Mouse (Mus musculus) embryo, embryonic 11 days (tissue): Measurements from ENCODE around the gene Nynrin.
A peak's percentile ranks its signal among the peaks of the same experiment; 100 is the strongest.

Experiments used
- DNase-seq: peaks from one replicate; pipeline ENCODE4 v3.0.0-alpha.2; 2015

The Nynrin gene

GRCm38 (mm10) chr14:55842794-55843193, 11.0 kb upstream of the Nynrin start:
- no peak for DNase-seq

DNA sequence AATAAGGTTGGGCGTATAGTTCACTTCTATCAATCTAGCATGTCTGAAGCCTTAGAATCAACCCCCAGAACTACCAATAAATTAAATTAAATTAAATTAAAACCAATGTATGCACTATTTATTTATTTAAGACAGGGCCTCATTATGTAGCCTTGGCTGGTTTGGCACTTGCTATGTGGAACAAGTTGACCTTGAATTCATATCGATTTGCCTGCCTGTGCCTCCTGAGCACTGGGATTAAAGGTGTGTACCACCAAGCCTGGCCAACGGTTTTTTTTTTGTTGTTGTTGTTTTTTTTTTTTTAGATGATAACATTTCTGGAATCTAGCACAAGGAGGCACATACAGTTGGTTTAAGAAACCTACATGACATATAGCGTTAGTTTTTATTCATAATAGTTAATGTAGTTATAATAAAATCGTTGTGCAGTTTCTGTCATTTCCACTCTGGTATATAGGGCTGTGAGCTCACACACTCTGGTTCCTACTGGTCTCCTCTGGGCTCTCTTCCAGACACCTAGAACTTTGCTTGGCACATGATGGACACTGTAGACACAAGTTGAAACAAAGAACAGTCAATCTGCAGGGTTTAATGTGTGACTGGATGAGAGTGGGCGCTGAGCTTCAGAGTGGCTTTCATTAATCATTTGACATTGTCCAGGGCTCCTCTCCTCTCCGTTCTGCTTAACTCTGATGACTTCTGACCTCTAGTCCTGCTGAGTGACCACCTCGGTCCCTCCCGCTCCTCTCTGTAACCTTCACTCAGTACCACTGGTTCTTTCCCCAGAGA, 8.1 kb upstream of the Nynrin start:
- DNase-seq, result no peak

GRCm38 (mm10) chr14:55850885-55851284, 2.9 kb upstream of the Nynrin start:
- DNase-seq, result no peak

DNA sequence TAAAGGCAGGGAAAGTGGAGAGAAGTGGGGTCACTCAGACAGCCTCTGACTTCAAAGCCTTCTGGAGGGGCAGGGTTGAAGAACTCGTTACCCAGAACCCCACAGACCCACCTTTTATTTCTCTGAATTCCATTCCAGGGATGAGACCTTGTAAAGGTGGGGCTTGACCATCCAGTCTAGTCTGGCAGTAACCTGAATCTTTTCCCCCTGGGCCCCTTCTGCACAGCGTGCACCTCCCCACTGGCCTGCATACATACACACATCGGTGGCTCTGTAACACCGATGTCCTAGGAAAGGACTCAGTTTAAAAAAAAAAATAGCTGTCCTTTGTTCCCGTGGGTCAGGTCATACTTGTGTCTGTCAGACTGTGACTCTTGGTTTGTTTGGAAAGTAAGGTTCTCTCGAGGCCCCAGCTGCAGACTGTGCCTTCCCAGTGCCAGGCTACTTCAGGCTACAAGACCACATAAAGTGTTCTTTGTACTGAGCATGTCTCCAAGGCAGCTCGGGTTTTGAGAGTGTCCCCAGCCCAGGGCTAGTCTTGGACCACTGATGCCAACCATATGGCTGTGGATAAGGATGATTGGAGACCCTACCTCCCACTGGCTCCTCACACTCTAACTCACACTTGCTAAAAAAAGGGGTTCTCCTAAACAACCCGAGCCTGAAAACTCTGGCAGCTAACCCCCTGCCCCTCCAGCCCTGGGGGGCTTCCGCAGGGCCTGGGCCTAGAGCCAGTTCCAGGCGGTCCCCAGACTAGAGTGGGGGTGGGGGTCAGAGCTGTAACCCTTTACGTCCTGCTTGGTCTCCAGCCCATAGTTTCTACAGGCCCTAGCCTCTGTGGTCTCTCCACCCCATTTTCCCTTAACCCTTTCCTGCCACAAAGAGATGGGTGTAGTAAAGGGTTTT, 911 bp upstream of the Nynrin start:
- DNase-seq, result peak; percentile 82

DNA sequence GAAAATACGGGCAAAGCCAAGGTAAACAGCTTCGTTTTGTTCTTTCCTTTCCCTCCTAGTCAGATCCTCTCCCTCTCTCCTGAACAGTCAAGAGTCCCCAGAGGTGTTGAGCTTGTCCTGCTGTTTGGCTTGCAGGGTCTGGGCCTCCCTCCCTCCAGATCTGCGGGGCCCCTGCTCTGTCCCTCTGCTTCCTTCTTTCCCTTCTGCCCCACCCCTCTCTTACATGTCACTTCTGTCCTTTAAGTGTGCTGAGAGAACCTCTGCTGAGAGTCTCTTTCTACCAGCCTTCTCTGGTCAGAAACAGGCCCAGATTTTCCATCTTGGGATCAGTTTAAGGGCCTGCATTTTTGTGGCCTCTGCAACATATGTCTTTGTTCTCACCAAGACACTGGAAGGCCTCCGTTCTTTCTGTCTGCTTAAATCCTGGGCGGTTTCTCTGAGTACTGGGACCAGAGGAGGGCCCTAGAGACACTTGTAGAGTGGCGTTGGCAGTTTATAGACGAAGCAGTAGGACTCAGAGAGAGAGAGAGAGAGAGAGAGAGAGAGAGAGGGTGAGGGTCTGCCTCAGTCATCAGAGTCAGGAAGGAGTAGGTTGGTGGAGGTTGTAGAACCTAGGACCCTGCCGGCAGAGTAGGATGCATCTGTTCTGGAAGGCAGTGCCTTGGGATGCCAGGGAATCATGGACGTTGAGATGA, 743 bp downstream of the Nynrin start:
- peak; percentile 39 for DNase-seq

- peak; percentile 83 for DNase-seq
These were observed 1.3 kb downstream of the Nynrin start for GRCm38 (mm10) chr14:55855101-55855561.

DNA sequence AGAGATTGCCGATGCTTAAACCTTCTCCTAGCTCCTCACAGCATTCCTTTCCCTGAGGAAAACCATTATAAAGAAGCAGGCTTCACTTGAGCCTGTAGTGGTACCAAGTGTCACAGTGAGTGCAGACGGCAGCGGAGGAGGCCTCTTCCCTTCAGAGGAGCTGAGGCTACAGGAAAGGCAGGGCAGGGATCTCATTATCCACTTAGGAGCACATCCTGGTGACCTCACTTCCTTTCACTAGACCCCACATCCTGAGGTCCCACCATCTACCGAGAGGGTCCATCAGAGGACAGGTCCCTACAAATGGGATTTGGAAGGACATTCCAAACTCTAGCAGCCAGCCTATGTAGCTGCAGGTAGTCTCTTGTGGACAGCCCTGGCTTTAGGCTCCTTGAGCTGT, 3.8 kb downstream of the Nynrin start:
- no peak for DNase-seq

- DNase-seq, result no peak
These were observed 8.4 kb downstream of the Nynrin start for GRCm38 (mm10) chr14:55862186-55862585.

- DNase-seq, result no peak
These were observed 9.2 kb downstream of the Nynrin start for GRCm38 (mm10) chr14:55862970-55863369.

- DNase-seq, result peak; percentile 86
These were observed 10.0 kb downstream of the Nynrin start for GRCm38 (mm10) chr14:55863773-55864172.

DNA sequence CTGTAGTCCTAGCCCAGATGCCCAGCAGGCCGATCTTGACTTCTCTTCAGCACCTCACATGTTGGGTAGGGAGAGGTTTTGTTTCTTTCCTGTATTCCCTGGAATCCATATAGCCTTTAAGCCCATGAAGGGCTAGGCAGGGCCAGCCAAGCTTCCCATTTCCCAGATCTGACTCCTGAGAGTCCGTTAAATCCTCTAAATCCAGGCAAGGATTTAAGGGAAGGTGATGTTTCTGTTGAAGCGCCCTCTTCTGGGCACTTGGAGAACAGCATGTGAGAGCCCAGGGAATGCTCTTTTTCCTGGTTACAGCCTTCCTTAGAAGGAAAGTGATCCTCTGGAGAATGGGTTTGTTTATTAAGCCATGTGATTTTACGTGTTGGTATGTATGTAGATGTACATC, 13.2 kb downstream of the Nynrin start:
- DNase-seq, result peak; percentile 71

- no peak for DNase-seq
These were observed 14.6 kb downstream of the Nynrin start for GRCm38 (mm10) chr14:55868230-55869026.

- DNase-seq, result no peak
These were observed 15.7 kb downstream of the Nynrin start for GRCm38 (mm10) chr14:55869538-55869937.

GRCm38 (mm10) chr14:55872039-55872438, 18.2 kb downstream of the Nynrin start:
- DNase-seq, result no peak

GRCm38 (mm10) chr14:55872551-55872950, 18.7 kb downstream of the Nynrin start:
- no peak for DNase-seq

GRCm38 (mm10) chr14:55873242-55873713, 19.5 kb downstream of the Nynrin start:
- no peak for DNase-seq

- peak; percentile 86 for DNase-seq
These were observed 20.2 kb downstream of the Nynrin start for GRCm38 (mm10) chr14:55873714-55874683.

- DNase-seq, result peak; percentile 54
These were observed 23.9 kb downstream of the Nynrin start for GRCm38 (mm10) chr14:55877469-55878315.

GRCm38 (mm10) chr14:55878316-55878940, 24.6 kb downstream of the Nynrin start:
- DNase-seq, result peak; percentile 27
